In the genomic region with DNA sequence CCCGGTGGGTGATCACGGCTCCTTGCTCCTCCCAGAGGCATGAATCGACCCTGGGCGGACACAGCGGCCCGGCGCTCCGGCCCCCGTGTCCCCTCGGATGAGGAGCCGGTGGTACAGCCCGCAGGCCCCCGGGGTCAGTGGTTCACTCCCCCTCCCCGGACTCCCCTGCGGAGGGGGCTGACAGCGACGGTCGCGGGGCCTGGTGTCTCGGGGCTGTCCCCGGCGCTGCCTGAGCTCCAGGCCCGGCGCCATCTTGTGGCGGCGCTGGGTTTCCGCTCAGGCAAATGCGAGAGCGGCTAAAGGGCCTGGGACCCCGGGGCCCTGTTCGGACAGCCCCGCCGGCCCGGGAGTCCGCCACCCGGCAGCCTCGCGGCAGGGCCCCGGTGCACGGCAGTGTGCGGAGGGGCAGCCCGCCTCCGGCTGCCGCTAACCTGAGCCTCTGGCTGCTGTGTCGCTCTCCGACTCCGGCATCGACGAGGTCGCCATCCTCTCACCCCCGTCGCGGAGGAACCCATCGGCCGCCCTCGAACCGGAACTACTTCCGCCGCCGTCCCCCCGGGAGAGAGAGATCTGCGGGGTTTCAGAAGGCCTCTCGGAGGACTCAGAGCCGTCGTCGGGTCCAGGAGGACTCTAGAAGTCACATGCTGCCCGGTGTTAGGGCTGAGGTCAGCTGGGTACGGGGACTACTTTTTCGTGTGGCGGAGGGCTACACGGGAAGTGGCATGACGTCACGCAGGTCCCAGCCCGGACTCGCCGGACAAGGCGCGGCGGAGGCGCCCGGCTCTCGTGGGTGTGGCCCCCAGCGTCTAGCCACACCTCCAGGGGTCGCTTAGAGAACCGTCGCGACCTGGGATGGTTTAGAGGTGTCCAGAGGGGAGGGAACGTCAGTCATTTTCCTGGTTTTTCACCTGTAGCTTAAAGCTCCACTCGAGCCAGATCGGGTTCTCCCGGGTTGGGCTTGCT, we compare ENCODE assay signal across 8 mouse cellular contexts. TPM values are rescaled to one million over a fixed set of nuclear protein-coding genes. Genes with fewer than 3 reads are reported as not detected.
A peak's percentile ranks its signal among the peaks of the same experiment; 100 is the strongest.
DNase-seq lines count a peak whose midpoint lies in the region; ATAC-seq lines count a peak whose summit lies in the region.

Gene Zfp335 (minus strand): TSS at position 672 of the 963 bp plus-strand sequence.

- H3K36me3 ChIP-seq in hindbrain, embryonic 16.5 days (ENCODE audit: control insufficient read depth, insufficient read depth, low read length) = peaks cover 30% of the 10 kb centered on the region
- peaks cover 29% of the 10 kb centered on the region for H3K36me3 ChIP-seq in macrophage (ENCODE audit: inconsistent target)

- peak within 1 kb of the TSS; percentile 95 for H3K9ac ChIP-seq in hindbrain, embryonic 16.5 days (ENCODE audit: low read depth, low read length)

- H3K27me3 ChIP-seq in hindbrain, embryonic 16.5 days (replicated peaks; ENCODE audit: control insufficient read depth, insufficient read depth, low read length) = no peaks in the 10 kb centered on the region

- under 1% methylated on average over 71 of the region's 91 CpGs for WGBS in hindbrain, embryonic 16.5 days
- WGBS in macrophage (ENCODE audit: missing documents) = under 1% methylated on average over 89 of the region's 91 CpGs

- H3K4me2 ChIP-seq in hindbrain, embryonic 16.5 days (ENCODE audit: low read length) = peak within 1 kb of the TSS; percentile 90

- peak within 1 kb of the TSS; percentile 91 for H3K4me3 ChIP-seq in hindbrain, embryonic 16.5 days (ENCODE audit: low read length)
- H3K4me3 ChIP-seq in macrophage (ENCODE audit: inconsistent target) = peak within 1 kb of the TSS; percentile 96

- H3K4me1 ChIP-seq in hindbrain, embryonic 16.5 days (ENCODE audit: control insufficient read depth, insufficient read depth, low read depth, low read length) = peaks cover 20% of the 10 kb centered on the region

- H3K27ac ChIP-seq in hindbrain, embryonic 16.5 days (ENCODE audit: low read depth, low read length) = peak within 1 kb of the TSS; percentile 100
- H3K27ac ChIP-seq in macrophage = peak within 1 kb of the TSS; percentile 98

- DNase-seq in T-cell, adult 2 months (ENCODE audit: low spot score) = peak; percentile 88
- DNase-seq in cerebellum, postnatal 36 days = peak; percentile 93 to 94
- peak; percentile 93 for DNase-seq in gastrocnemius, adult 18-20 months (ENCODE audit: low spot score)
- DNase-seq in left cerebral cortex, adult 18-20 months (ENCODE audit: low spot score in 2 of 2) = peak; percentile 85 to 93
- DNase-seq in right cerebral cortex, adult 18-20 months = peak; percentile 92
- peak; percentile 75 for DNase-seq in urinary bladder, postnatal 10 days (ENCODE audit: low spot score)

- ATAC-seq in hindbrain, embryonic 16.5 days = peak; percentile 87

- peaks cover under 1% of the 10 kb centered on the region; the same call in 1 of the 2 replicates for H3K9me3 ChIP-seq in hindbrain, embryonic 16.5 days (ENCODE audit: control insufficient read depth, low read length)

- H3K79me2 ChIP-seq in macrophage (ENCODE audit: inconsistent target) = peaks cover 21% of the 10 kb centered on the region

RNA-seq across cellular contexts. Expression of gene Zfp335, which starts in this region (rescaled TPM):
- 1 to 10 TPM; 7.4 to 8.4 TPM for total RNA-seq in gastrocnemius, adult 18-20 months (2021)
- polyA plus RNA-seq in hindbrain, embryonic 16.5 days (2015; fragmentation: Nextera tagmentation; extraction: Ambion mirVana) = 13.4 and 17.1 TPM in 2 replicates
- 10 to 100 TPM; 25.0 to 25.1 TPM for total RNA-seq in left cerebral cortex, adult 18-20 months (2021)
- 10 to 100 TPM; 38.2 to 87.8 (median 57.1) TPM for total RNA-seq in macrophage (2018; cell fraction: chromatin; rRNA removed)
- 10 to 100 TPM in 2 of 26 experiments, 1 to 10 TPM in 24; 5.7 to 11.6 (median 8.0) TPM for total RNA-seq in macrophage (2018; cell fraction: cytosol; rRNA removed)
- total RNA-seq in macrophage (2018; cell fraction: nucleus; rRNA removed) = 10 to 100 TPM; 18.4 to 52.9 (median 31.3) TPM
- 6.8 to 9.1 TPM (median 7.0 TPM) in 3 replicates for polyA plus RNA-seq in macrophage (2018)

Comparison
In these comparisons a context has a peak if more than half of its experiments do, and no peak if none do; other contexts are left out.
1. Peak in every context shown above with its lines: DNase-seq, ATAC-seq, H3K4me3 ChIP-seq and H3K27ac ChIP-seq.